Mouse (Mus musculus): Measurements from ENCODE around the gene Ppp1r32. TPM values are rescaled to one million over a fixed set of nuclear protein-coding genes. Genes with fewer than 3 reads are reported as not detected.

Ppp1r32 gene
- polyA plus RNA-seq, 1 experiment from 2014 or later: 0.39 TPM

- WGBS: 69% methylated on average over 3 of the region's 3 CpGs
- H3K4me3 ChIP-seq: no peak overlapping the region
- no peaks in the 10 kb centered on the region for H3K9me3 ChIP-seq
- no peak overlapping the region for H3K27ac ChIP-seq (replicated peaks)
- no peak for DNase-seq (ENCODE audit: low spot score)
- H3K36me3 ChIP-seq (replicated peaks): no peaks in the 10 kb centered on the region
- peaks cover 34% of the 10 kb centered on the region for H3K4me1 ChIP-seq
- H3K27me3 ChIP-seq (replicated peaks; ENCODE audit: low read depth, poor library complexity, severe bottlenecking): peaks cover 97% of the 10 kb centered on the region
These were observed 27.3 kb downstream of the Ppp1r32 start for GRCm38 (mm10) chr19:10455437-10455806.

- H3K27ac ChIP-seq (replicated peaks): no peak overlapping the region
- H3K27me3 ChIP-seq (replicated peaks; ENCODE audit: low read depth, poor library complexity, severe bottlenecking): peaks cover 93% of the 10 kb centered on the region
- 68% methylated on average over 4 of the region's 4 CpGs for WGBS
- no peak overlapping the region for H3K4me3 ChIP-seq
- H3K36me3 ChIP-seq (replicated peaks): no peaks in the 10 kb centered on the region
- no peak for DNase-seq (ENCODE audit: low spot score)
- peaks cover 29% of the 10 kb centered on the region for H3K4me1 ChIP-seq
- no peaks in the 10 kb centered on the region for H3K9me3 ChIP-seq
These were observed 27.9 kb downstream of the Ppp1r32 start for GRCm38 (mm10) chr19:10454718-10455436.

GRCm38 (mm10) chr19:10449708-10450107 is 33.0 kb downstream of the Ppp1r32 start:
- Histone ChIP-seq H3K27me3 (replicated peaks; ENCODE audit: low read depth, poor library complexity, severe bottlenecking) (peaks cover 42% of the 10 kb centered on the region), H3K9me3 (no peaks in the 10 kb centered on the region), H3K4me3 (no peak overlapping the region), H3K27ac (replicated peaks) (no peak overlapping the region), H3K36me3 (replicated peaks) (no peaks in the 10 kb centered on the region), H3K4me1 (peaks cover under 1% of the 10 kb centered on the region; the same call in 1 of the 2 replicates)
- 5% methylated on average over 3 of the region's 3 CpGs for WGBS
- peak; percentile 69 for DNase-seq (ENCODE audit: low spot score)

GRCm38 (mm10) chr19:10449190-10449589 is 33.5 kb downstream of the Ppp1r32 start:
- WGBS: 68% methylated on average over 6 of the region's 6 CpGs
- Histone ChIP-seq H3K27ac (replicated peaks) (no peak overlapping the region), H3K9me3 (no peaks in the 10 kb centered on the region), H3K36me3 (replicated peaks) (no peaks in the 10 kb centered on the region), H3K4me3 (no peak overlapping the region), H3K27me3 (replicated peaks; ENCODE audit: low read depth, poor library complexity, severe bottlenecking) (peaks cover 36% of the 10 kb centered on the region), H3K4me1 (no peaks in the 10 kb centered on the region)
- DNase-seq (ENCODE audit: low spot score): no peak

- H3K36me3 ChIP-seq (replicated peaks): no peaks in the 10 kb centered on the region
- no peak overlapping the region for H3K27ac ChIP-seq (replicated peaks)
- 86% methylated on average over 7 of the region's 7 CpGs for WGBS
- no peaks in the 10 kb centered on the region for H3K4me1 ChIP-seq
- DNase-seq (ENCODE audit: low spot score): no peak
- peaks cover 27% of the 10 kb centered on the region for H3K27me3 ChIP-seq (replicated peaks; ENCODE audit: low read depth, poor library complexity, severe bottlenecking)
- H3K9me3 ChIP-seq: no peaks in the 10 kb centered on the region
- H3K4me3 ChIP-seq: no peak overlapping the region
These were observed 34.5 kb downstream of the Ppp1r32 start for GRCm38 (mm10) chr19:10448275-10448674.

GRCm38 (mm10) chr19:10444685-10445369 is 37.9 kb downstream of the Ppp1r32 start:
- Histone ChIP-seq H3K9me3 (no peaks in the 10 kb centered on the region), H3K4me3 (no peak overlapping the region), H3K27ac (replicated peaks) (no peak overlapping the region), H3K27me3 (replicated peaks; ENCODE audit: low read depth, poor library complexity, severe bottlenecking) (no peaks in the 10 kb centered on the region), H3K36me3 (replicated peaks) (no peaks in the 10 kb centered on the region), H3K4me1 (no peaks in the 10 kb centered on the region)
- DNase-seq (ENCODE audit: low spot score): no peak
- 93% methylated on average over 15 of the region's 15 CpGs for WGBS

- H3K4me1 ChIP-seq: peaks cover 8% of the 10 kb centered on the region
- DNase-seq (ENCODE audit: low spot score): no peak
- no peaks in the 10 kb centered on the region for H3K36me3 ChIP-seq (replicated peaks)
- H3K27me3 ChIP-seq (replicated peaks; ENCODE audit: low read depth, poor library complexity, severe bottlenecking): peaks cover 8% of the 10 kb centered on the region; the same call in 1 of the 2 replicates
- no peaks in the 10 kb centered on the region for H3K9me3 ChIP-seq
- H3K4me3 ChIP-seq: no peak overlapping the region
- H3K27ac ChIP-seq (replicated peaks): no peak overlapping the region
- WGBS: 77% methylated on average over 1 of the region's 1 CpGs
These were observed 45.2 kb downstream of the Ppp1r32 start for GRCm38 (mm10) chr19:10437521-10437920.

GRCm38 (mm10) chr19:10436726-10437125 is 46.0 kb downstream of the Ppp1r32 start:
- WGBS: 27% methylated on average over 1 of the region's 1 CpGs
- Histone ChIP-seq H3K9me3 (no peaks in the 10 kb centered on the region), H3K4me1 (peaks cover 10% of the 10 kb centered on the region), H3K36me3 (replicated peaks) (no peaks in the 10 kb centered on the region), H3K4me3 (no peak overlapping the region), H3K27me3 (replicated peaks; ENCODE audit: low read depth, poor library complexity, severe bottlenecking) (peaks cover 10% of the 10 kb centered on the region; the same call in 1 of the 2 replicates), H3K27ac (replicated peaks) (no peak overlapping the region)
- DNase-seq (ENCODE audit: low spot score): no peak

- H3K27me3 ChIP-seq (replicated peaks; ENCODE audit: low read depth, poor library complexity, severe bottlenecking): peaks cover 12% of the 10 kb centered on the region; the same call in 1 of the 2 replicates
- no peak overlapping the region for H3K27ac ChIP-seq (replicated peaks)
- WGBS: 43% methylated on average over 3 of the region's 3 CpGs
- no peak overlapping the region for H3K4me3 ChIP-seq
- peak; percentile 72 for DNase-seq (ENCODE audit: low spot score)
- H3K4me1 ChIP-seq: peaks cover 18% of the 10 kb centered on the region
- no peaks in the 10 kb centered on the region for H3K36me3 ChIP-seq (replicated peaks)
- H3K9me3 ChIP-seq: no peaks in the 10 kb centered on the region
These were observed 46.8 kb downstream of the Ppp1r32 start for GRCm38 (mm10) chr19:10435908-10436307.

- no peak overlapping the region for H3K27ac ChIP-seq (replicated peaks)
- 73% methylated on average over 6 of the region's 6 CpGs for WGBS
- no peak overlapping the region for H3K4me3 ChIP-seq
- no peak for DNase-seq (ENCODE audit: low spot score)
- H3K4me1 ChIP-seq: peaks cover 26% of the 10 kb centered on the region
- H3K36me3 ChIP-seq (replicated peaks): no peaks in the 10 kb centered on the region
- H3K9me3 ChIP-seq: no peaks in the 10 kb centered on the region
- H3K27me3 ChIP-seq (replicated peaks; ENCODE audit: low read depth, poor library complexity, severe bottlenecking): peaks cover 22% of the 10 kb centered on the region
These were observed 47.8 kb downstream of the Ppp1r32 start for GRCm38 (mm10) chr19:10434927-10435326.

GRCm38 (mm10) chr19:10433879-10434540 is 48.7 kb downstream of the Ppp1r32 start:
- Histone ChIP-seq H3K4me1 (peaks cover 26% of the 10 kb centered on the region), H3K4me3 (no peak overlapping the region), H3K27me3 (replicated peaks; ENCODE audit: low read depth, poor library complexity, severe bottlenecking) (peaks cover 31% of the 10 kb centered on the region), H3K27ac (replicated peaks) (no peak overlapping the region), H3K36me3 (replicated peaks) (no peaks in the 10 kb centered on the region), H3K9me3 (no peaks in the 10 kb centered on the region)
- 76% methylated on average over 9 of the region's 9 CpGs for WGBS
- no peak for DNase-seq (ENCODE audit: low spot score)

- no peak overlapping the region for H3K27ac ChIP-seq (replicated peaks)
- H3K36me3 ChIP-seq (replicated peaks): no peaks in the 10 kb centered on the region
- no peak overlapping the region for H3K4me3 ChIP-seq
- H3K27me3 ChIP-seq (replicated peaks; ENCODE audit: low read depth, poor library complexity, severe bottlenecking): peaks cover 33% of the 10 kb centered on the region
- H3K4me1 ChIP-seq: peaks cover 29% of the 10 kb centered on the region
- DNase-seq (ENCODE audit: low spot score): no peak
- H3K9me3 ChIP-seq: no peaks in the 10 kb centered on the region
- WGBS: 77% methylated on average over 7 of the region's 7 CpGs
These were observed 49.5 kb downstream of the Ppp1r32 start for GRCm38 (mm10) chr19:10433225-10433624.
